Mouse (Mus musculus): Measurements from ENCODE around the gene B130006D01Rik. TPM values are rescaled to one million over a fixed set of nuclear protein-coding genes. Genes with fewer than 3 reads are reported as not detected.

B130006D01Rik gene
- 2.1 TPM for polyA plus RNA-seq (2017; shearing (Covaris generic))

DNA sequence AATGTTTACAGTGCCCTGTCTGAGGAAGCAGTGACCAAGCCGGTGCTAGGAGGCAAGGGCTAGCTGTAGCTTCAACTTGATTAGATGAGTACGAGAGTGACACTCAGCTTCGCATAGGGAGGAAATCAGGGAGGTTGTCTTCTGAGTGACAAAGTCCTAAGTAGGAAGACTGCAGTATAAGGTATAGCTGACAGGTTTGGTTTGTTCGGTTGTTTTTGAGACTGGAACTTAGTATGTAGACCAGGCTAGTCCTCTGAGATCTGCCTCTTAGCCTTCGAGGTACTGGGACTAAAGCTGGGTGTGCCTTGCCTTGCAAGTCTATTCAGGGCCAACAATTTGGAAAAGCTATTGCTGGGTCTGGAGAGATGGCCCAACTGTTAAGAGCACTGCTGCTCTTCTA lies at the start of gene B130006D01Rik:
TSS of gene B130006D01Rik (plus strand) at position 301 of the 400 bp plus-strand sequence.

DNA sequence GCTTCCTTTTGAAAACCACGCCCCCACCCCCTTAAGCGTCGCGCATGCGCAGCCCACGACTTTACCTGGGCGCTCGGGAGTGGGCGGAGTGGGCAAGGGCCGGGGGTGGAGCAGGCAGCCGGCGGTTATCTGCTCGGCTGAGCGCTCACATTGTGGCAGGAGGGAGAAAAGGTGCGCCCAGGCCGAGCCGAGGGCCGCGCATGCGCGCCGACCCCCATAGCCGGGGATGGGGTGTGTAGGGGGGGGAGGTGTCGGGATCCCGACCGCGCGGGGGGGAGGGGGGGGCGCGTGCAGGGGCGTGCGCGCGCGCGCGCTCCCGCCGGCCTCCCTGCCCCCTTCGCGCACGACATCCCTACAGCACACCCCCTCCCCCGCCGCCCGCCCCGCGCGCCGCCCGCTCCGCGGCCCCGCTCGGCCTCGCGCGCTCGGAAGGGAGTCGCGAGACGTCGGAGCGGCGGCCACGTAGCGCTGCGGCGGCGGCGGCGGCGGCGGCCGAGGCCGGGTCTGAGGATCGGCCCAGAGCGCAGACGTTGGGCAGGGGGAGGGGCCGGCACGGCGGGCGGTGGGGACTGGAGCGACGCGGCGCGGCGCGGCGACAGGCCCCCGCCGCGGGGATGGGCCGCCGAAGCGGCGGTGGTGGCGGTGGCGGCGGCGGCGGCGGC lies 10.7 kb upstream of the B130006D01Rik start, which contains the start of gene Zfp652:
TSS of gene Zfp652 (plus strand) at position 111 of the 662 bp plus-strand sequence.

Other genes starting within 250 kb of the B130006D01Rik start
- not detected for gene Nxph3, start 209.0 kb upstream of the B130006D01Rik start, polyA plus RNA-seq (2017; shearing (Covaris generic))
- gene Ngfr, start 135.9 kb upstream of the B130006D01Rik start, polyA plus RNA-seq (2017; shearing (Covaris generic)) = not detected
- gene Phb, start 56.6 kb upstream of the B130006D01Rik start, polyA plus RNA-seq (2017; shearing (Covaris generic)) = 104 TPM
- gene Zfp652, start 10.9 kb upstream of the B130006D01Rik start, polyA plus RNA-seq (2017; shearing (Covaris generic)) = 8.7 TPM
- gene Phospho1, start 100.9 kb downstream of the B130006D01Rik start, polyA plus RNA-seq (2017; shearing (Covaris generic)) = not detected
- 46.6 TPM for gene Gngt2, start 113.6 kb downstream of the B130006D01Rik start, polyA plus RNA-seq (2017; shearing (Covaris generic))
- 79.5 TPM for gene Abi3, start 118.9 kb downstream of the B130006D01Rik start, polyA plus RNA-seq (2017; shearing (Covaris generic))
- gene B4galnt2, start 191.3 kb downstream of the B130006D01Rik start, polyA plus RNA-seq (2017; shearing (Covaris generic)) = not detected